Mouse (Mus musculus): ENCODE data around the gene B4galt2. TPM values are rescaled to one million over a fixed set of nuclear protein-coding genes. Genes with fewer than 3 reads are reported as not detected.

Gene B4galt2
- 13.9 and 15.0 TPM in 2 replicates for polyA plus RNA-seq (2015; fragmentation: Nextera tagmentation; extraction: Ambion mirVana)

GRCm38 (mm10) chr4:117882701-117883691 lies at the start of gene B4galt2:
TSS of gene B4galt2 (minus strand) at chr4:117883487.

GRCm38 (mm10) chr4:117929391-117929881 lies 46.1 kb upstream of the B4galt2 start, which contains the start of gene Artn:
TSS of gene Artn (minus strand) at chr4:117929763.

DNA sequence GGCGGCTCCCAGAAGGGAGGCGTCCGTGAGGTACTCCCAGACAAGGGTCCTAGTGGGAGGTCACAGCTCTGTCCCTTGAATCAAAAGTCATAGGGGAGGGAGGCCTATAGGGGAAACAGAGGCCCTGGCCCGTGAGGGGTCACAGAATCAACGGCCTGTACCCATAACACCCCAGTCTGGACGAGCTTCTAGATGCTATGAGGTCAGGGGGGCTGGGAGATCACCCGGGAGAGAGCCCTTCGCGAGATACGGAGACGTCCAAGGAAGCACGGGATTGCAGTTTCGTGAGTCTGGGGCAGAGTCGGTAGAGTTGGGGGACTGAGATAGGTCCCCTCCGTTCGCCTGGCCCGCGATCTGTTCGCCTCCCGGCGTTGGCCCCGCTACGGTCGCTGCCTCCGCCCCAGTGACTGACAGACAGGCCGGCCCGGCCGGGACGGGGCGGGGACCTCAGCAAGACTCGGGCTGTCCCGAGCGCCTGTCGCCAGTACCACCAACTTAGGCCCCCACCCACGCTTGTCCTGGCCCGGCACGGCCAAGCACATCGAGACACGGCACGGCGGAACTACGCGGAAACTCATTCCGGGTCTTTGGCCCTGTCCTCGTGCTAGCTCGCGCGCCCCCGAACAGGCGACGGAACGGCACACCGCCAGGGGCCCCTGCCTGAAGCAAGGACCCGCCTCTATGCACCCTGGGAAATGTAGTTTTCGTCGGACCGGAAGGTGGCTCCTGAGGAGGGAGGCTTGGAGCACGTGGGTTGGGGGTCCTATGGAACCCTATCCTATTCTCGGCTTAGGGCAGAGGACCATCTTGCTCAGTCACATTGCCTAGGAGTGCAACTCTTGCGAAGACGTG lies 31.5 kb upstream of the B4galt2 start, which contains the start of gene Ipo13:
Gene Ipo13, minus strand, starts transcription at position 409 of the 852 bp plus-strand sequence.

GRCm38 (mm10) chr4:117891738-117892161 lies 8.5 kb upstream of the B4galt2 start, which contains the start of gene Dph2:
TSS of gene Dph2 (minus strand) at chr4:117892032.

DNA sequence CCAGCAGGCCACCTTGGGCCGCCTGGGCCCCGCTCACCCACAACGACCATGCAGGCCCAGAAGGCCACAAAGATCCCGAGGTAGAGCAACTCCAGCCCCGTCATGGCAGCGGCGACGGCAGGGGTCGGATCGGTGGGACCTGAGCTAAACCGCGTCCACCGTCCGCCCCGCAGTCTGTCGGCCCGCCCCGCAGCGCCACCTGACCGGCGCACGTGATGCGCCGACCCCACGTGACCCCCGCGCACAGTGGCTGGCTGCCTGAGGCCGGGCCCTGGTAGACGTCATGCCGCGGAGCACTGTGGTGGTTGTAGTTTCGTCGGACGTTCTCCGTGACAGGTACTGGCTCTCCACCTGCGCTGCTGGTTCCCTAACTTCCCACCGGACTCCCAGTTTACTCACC lies 3.8 kb upstream of the B4galt2 start, which contains the start of gene Atp6v0b:
Gene Atp6v0b, minus strand, starts transcription at position 201 of the 400 bp plus-strand sequence.

DNA sequence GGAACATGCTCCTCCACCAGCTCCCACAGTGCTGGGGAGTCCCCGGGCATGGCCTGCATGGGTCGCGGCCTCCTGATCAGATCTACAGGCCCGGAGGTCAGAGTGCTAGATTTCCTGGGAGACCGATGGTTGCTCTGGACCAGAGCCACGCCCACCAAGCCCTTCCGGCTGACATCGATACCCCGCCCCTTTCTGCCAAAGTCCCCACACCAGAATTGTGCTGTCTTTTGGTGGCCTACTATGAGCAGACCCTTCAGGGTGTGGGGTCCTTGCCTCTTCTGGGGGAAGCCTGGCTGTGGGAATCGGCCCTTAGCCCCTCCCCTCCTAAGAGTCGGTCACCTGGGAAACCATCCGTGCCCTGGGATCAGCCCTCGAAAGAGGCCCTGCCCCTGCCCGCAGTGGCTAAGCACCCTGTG lies 10.8 kb downstream of the B4galt2 start, which contains the start of gene Ccdc24:
Gene Ccdc24, minus strand, starts transcription at position 87 of the 416 bp plus-strand sequence.

DNA sequence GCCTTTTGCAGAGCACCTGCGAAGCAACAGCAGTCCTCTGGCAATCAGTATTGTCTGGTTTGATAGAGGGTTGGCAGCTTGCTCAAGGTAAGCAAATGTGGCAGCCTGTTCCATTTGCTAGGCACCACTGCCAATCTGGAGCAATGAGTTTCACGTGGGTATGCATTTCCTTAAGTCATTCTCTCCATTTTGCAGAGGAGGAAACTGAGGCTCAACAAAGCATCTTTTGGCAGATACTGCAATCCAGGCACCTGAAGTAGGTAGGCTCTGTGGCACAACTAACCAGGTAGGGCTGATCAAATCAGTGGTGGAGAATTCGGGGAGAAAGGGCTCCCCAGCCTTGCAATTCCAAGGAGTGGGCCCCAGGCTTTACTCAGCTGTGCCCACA lies 48.8 kb downstream of the B4galt2 start, which contains the start of gene Slc6a9:
Gene Slc6a9, plus strand, starts transcription at position 50 of the 388 bp plus-strand sequence.

Other genes starting within 250 kb of the B4galt2 start
- gene Dmap1, start 201.2 kb downstream of the B4galt2 start, polyA plus RNA-seq (2015; fragmentation: Nextera tagmentation; extraction: Ambion mirVana): 30.1 and 31.2 TPM in 2 replicates
- not detected in 2 replicates for gene Gm12845, start 159.1 kb downstream of the B4galt2 start, polyA plus RNA-seq (2015; fragmentation: Nextera tagmentation; extraction: Ambion mirVana)
- gene Klf17, start 117.8 kb downstream of the B4galt2 start, polyA plus RNA-seq (2015; fragmentation: Nextera tagmentation; extraction: Ambion mirVana): not detected in 2 replicates
- gene Slc6a9, start 49.0 kb downstream of the B4galt2 start, polyA plus RNA-seq (2015; fragmentation: Nextera tagmentation; extraction: Ambion mirVana): 6.4 and 9.9 TPM in 2 replicates
- 0.34 and 0.52 TPM in 2 replicates for gene Ccdc24, start 10.9 kb downstream of the B4galt2 start, polyA plus RNA-seq (2015; fragmentation: Nextera tagmentation; extraction: Ambion mirVana)
- gene Atp6v0b, start 3.8 kb upstream of the B4galt2 start, polyA plus RNA-seq (2015; fragmentation: Nextera tagmentation; extraction: Ambion mirVana): 142 and 188 TPM in 2 replicates
- gene Dph2, start 8.5 kb upstream of the B4galt2 start, polyA plus RNA-seq (2015; fragmentation: Nextera tagmentation; extraction: Ambion mirVana): 7.4 and 7.6 TPM in 2 replicates
- 21.5 and 21.6 TPM in 2 replicates for gene Ipo13, start 31.5 kb upstream of the B4galt2 start, polyA plus RNA-seq (2015; fragmentation: Nextera tagmentation; extraction: Ambion mirVana)
- 2.8 and 3.2 TPM in 2 replicates for gene Artn, start 46.3 kb upstream of the B4galt2 start, polyA plus RNA-seq (2015; fragmentation: Nextera tagmentation; extraction: Ambion mirVana)